Mouse (Mus musculus): ENCODE measurements at regions not wholly inside any gene's neighbourhood (a gene's known extent, or its start where the extent isn't known, plus 50 kb on each side); places are given as distances from the start of the nearest gene placed in this dataset.

DNA sequence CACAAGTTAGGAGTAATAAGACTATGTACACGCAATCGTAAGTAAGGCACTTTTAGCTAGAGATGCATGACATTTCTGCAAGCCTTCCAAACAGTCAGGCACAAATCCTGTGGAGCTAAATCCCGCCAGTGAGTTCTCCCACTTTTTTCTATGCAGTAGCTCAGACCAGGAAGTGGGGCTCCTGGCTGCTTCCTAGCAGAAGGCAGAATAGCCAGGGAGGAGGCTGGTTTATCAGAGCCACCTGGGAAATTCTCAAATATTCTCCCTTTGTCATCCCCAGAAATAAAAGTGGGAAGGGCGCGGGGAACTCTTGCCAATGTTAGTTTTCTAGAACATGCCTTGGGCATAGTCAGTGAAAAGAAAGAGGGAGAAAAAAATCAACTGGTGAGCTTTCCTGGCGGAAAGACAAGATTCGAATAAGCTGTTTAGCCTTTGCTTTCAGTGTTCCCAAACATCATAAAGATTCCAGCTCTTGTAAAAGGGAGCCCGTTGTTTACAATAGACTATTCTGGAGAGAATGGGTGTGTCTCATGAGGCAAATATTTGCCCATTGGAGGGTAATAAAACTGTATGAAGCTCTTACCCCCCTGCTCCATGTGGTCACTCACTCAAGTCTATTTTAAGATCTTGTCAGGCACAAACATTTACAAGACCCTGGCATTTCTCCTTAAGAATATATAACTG, 167.2 kb upstream of the Lef1 start:
- no peak overlapping the region for H3K4me2 ChIP-seq (ENCODE audit: low read depth, low read length)
- H3K4me3 ChIP-seq (ENCODE audit: low read depth, low read length), result no peak overlapping the region
- WGBS, result 64% methylated on average over 8 of the region's 8 CpGs
- ATAC-seq (ENCODE audit: low read depth), result no peak
- peak; percentile 26 for DNase-seq (ENCODE audit: low spot score)
- H3K36me3 ChIP-seq (ENCODE audit: control insufficient read depth, insufficient read depth, low read length), result no peaks in the 10 kb centered on the region
- H3K27ac ChIP-seq (replicated peaks; ENCODE audit: low read depth, low read length), result no peak overlapping the region
- H3K4me1 ChIP-seq (ENCODE audit: control insufficient read depth, insufficient read depth, low read length), result peaks cover 18% of the 10 kb centered on the region
- H3K27me3 ChIP-seq (replicated peaks; ENCODE audit: control insufficient read depth, insufficient read depth, low read length), result no peaks in the 10 kb centered on the region
- no peaks in the 10 kb centered on the region for H3K9me3 ChIP-seq (ENCODE audit: control insufficient read depth, low read length)
- H3K9ac ChIP-seq (ENCODE audit: low read depth, low read length), result no peak overlapping the region

- no peaks in the 10 kb centered on the region for H3K27me3 ChIP-seq (replicated peaks; ENCODE audit: control insufficient read depth, insufficient read depth, low read length)
- DNase-seq (ENCODE audit: low spot score) (peak; percentile 29), ATAC-seq (ENCODE audit: low read depth) (no peak)
- no peak overlapping the region for H3K27ac ChIP-seq (replicated peaks; ENCODE audit: low read depth, low read length)
- H3K4me1 ChIP-seq (ENCODE audit: control insufficient read depth, insufficient read depth, low read length), result peaks cover 4% of the 10 kb centered on the region
- no peak overlapping the region for H3K4me2 ChIP-seq (ENCODE audit: low read depth, low read length)
- H3K9ac ChIP-seq (ENCODE audit: low read depth, low read length), result no peak overlapping the region
- 73% methylated on average over 5 of the region's 5 CpGs for WGBS
- no peaks in the 10 kb centered on the region for H3K36me3 ChIP-seq (ENCODE audit: control insufficient read depth, insufficient read depth, low read length)
- H3K4me3 ChIP-seq (ENCODE audit: low read depth, low read length), result no peak overlapping the region
- no peaks in the 10 kb centered on the region for H3K9me3 ChIP-seq (ENCODE audit: control insufficient read depth, low read length)
Observed at GRCm38 (mm10) chr3:130940302-130940867, 169.9 kb upstream of the Lef1 start.

DNA sequence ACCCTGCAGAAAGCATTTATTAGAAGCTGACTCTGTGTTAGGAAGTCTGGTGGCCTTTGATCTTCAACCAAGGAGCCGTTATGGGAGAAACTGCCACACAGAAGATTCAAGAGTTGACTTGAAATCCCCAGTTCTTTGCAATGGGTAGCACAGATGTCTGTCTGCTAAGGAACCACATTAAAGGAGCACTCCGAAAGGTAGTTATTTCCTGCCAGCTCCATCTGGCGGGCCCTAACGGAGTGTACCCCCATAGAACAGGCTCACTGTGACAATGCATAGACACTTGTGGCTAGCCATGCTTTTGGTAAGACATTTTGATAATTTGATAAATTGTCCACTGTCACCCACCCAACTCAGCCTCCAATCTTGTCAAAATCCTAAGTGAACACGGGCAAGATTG, 173.3 kb upstream of the Lef1 start:
- 56% methylated on average over 5 of the region's 5 CpGs for WGBS
- H3K9ac ChIP-seq (ENCODE audit: low read depth, low read length), result no peak overlapping the region
- DNase-seq (ENCODE audit: low spot score) (no peak), ATAC-seq (ENCODE audit: low read depth) (no peak)
- H3K27ac ChIP-seq (replicated peaks; ENCODE audit: low read depth, low read length), result no peak overlapping the region
- no peaks in the 10 kb centered on the region for H3K36me3 ChIP-seq (ENCODE audit: control insufficient read depth, insufficient read depth, low read length)
- no peaks in the 10 kb centered on the region for H3K27me3 ChIP-seq (replicated peaks; ENCODE audit: control insufficient read depth, insufficient read depth, low read length)
- no peaks in the 10 kb centered on the region for H3K9me3 ChIP-seq (ENCODE audit: control insufficient read depth, low read length)
- no peak overlapping the region for H3K4me3 ChIP-seq (ENCODE audit: low read depth, low read length)
- H3K4me1 ChIP-seq (ENCODE audit: control insufficient read depth, insufficient read depth, low read length), result peaks cover 13% of the 10 kb centered on the region
- H3K4me2 ChIP-seq (ENCODE audit: low read depth, low read length), result no peak overlapping the region

DNA sequence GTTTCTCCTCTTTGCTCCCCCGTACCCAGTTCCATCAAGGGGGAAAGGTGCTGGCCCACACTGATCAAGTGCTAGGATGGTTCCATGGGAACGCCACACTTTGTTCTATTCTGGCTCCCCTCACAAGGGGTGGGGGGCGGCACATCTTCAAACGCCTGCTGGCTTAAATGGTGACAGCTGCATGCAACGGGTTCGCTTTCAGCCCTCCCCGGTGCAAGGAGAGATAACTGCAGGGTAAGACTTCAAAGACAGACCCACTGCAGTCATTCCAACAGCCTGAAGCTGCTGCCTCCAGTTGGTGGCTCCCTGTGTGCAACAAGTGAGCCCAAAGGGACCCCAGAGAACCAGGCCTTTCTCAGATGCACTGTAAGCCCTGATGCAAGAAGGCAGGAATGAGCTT, 173.9 kb upstream of the Lef1 start:
- ATAC-seq (ENCODE audit: low read depth) (peak; percentile 55), DNase-seq (ENCODE audit: low spot score) (peak; percentile 71)
- no peak overlapping the region for H3K27ac ChIP-seq (replicated peaks; ENCODE audit: low read depth, low read length)
- no peaks in the 10 kb centered on the region for H3K9me3 ChIP-seq (ENCODE audit: control insufficient read depth, low read length)
- H3K9ac ChIP-seq (ENCODE audit: low read depth, low read length), result no peak overlapping the region
- H3K4me3 ChIP-seq (ENCODE audit: low read depth, low read length), result no peak overlapping the region
- no peaks in the 10 kb centered on the region for H3K36me3 ChIP-seq (ENCODE audit: control insufficient read depth, insufficient read depth, low read length)
- H3K4me2 ChIP-seq (ENCODE audit: low read depth, low read length), result no peak overlapping the region
- WGBS, result 33% methylated on average over 7 of the region's 7 CpGs
- H3K27me3 ChIP-seq (replicated peaks; ENCODE audit: control insufficient read depth, insufficient read depth, low read length), result no peaks in the 10 kb centered on the region
- peaks cover 13% of the 10 kb centered on the region for H3K4me1 ChIP-seq (ENCODE audit: control insufficient read depth, insufficient read depth, low read length)

GRCm38 (mm10) chr3:130935926-130936315, 174.3 kb upstream of the Lef1 start:
- H3K27ac ChIP-seq (replicated peaks; ENCODE audit: low read depth, low read length), result peak overlapping the region; percentile 63
- DNase-seq (ENCODE audit: low spot score), result no peak

DNA sequence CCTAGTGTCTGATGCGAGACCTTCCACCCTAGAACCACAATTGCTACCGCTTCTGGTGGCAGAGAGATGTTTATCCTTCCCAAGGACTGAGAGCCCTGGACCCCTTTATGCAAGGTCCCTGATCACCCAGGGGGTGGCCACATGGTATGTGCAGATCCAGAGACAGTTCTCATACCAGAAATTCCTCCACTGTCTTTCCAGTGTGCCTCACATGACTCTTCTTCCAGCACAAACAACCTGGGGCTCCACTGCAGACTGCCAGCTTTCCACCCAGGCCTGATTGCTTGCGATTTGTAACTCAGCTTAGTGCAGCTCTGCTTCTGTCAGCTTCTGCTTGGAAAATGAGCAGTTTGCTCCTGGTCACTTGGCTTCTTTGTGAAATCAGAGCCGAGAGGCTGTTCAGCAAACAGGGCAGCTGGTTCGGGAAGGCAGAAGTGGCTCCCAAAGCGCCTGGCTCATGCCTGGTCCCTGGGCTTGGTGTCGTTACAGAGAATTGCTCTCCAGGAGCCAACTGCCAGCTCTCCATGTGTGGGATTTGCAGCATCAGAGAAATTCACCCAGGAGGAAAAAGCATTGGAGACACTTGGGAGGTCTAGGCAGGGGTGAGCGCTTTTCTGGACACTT, 174.9 kb upstream of the Lef1 start:
- Histone ChIP-seq H3K9ac (ENCODE audit: low read depth, low read length) (no peak overlapping the region), H3K4me3 (ENCODE audit: low read depth, low read length) (no peak overlapping the region), H3K27ac (replicated peaks; ENCODE audit: low read depth, low read length) (peak overlapping the region; percentile 63), H3K9me3 (ENCODE audit: control insufficient read depth, low read length) (no peaks in the 10 kb centered on the region), H3K4me2 (ENCODE audit: low read depth, low read length) (no peak overlapping the region), H3K4me1 (ENCODE audit: control insufficient read depth, insufficient read depth, low read length) (peaks cover 13% of the 10 kb centered on the region), H3K27me3 (replicated peaks; ENCODE audit: control insufficient read depth, insufficient read depth, low read length) (no peaks in the 10 kb centered on the region), H3K36me3 (ENCODE audit: control insufficient read depth, insufficient read depth, low read length) (no peaks in the 10 kb centered on the region)
- peak; percentile 66 for DNase-seq (ENCODE audit: low spot score)
- ATAC-seq (ENCODE audit: low read depth), result 0 out of 2 replicates have a peak, but pooled peaks have one; percentile 26
- WGBS, result 44% methylated on average over 8 of the region's 8 CpGs

More at GRCm38 (mm10) chr3:130935926-130936315, 174.3 kb upstream of the Lef1 start:
- H3K27me3 ChIP-seq (replicated peaks; ENCODE audit: control insufficient read depth, insufficient read depth, low read length), result no peaks in the 10 kb centered on the region
- WGBS, result 68% methylated on average over 11 of the region's 11 CpGs
- no peak overlapping the region for H3K4me3 ChIP-seq (ENCODE audit: low read depth, low read length)
- no peak overlapping the region for H3K9ac ChIP-seq (ENCODE audit: low read depth, low read length)
- H3K36me3 ChIP-seq (ENCODE audit: control insufficient read depth, insufficient read depth, low read length), result no peaks in the 10 kb centered on the region
- no peak for ATAC-seq (ENCODE audit: low read depth)
- H3K4me1 ChIP-seq (ENCODE audit: control insufficient read depth, insufficient read depth, low read length), result peaks cover 13% of the 10 kb centered on the region
- no peaks in the 10 kb centered on the region for H3K9me3 ChIP-seq (ENCODE audit: control insufficient read depth, low read length)
- H3K4me2 ChIP-seq (ENCODE audit: low read depth, low read length), result no peak overlapping the region

DNA sequence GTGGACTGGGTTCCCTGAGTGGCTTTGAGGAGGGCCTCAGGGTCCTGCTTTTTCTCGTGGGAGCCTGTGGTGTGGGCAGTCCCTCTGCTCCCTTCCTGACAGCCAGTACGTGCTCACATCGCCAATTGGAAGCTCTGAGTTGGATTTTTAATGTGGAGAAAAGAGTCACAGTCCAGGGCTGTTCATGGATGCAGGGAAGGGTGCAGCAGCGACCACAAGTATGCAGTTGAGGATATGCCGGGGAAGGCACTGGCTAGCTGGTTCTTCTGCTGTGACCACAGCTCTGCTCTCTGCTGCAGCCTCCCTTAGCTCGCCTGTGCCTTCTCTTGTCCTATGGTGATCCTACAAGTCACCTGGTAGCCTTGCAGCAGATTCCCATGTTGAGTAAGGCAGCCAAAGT, 177.5 kb upstream of the Lef1 start:
- Histone ChIP-seq H3K9ac (ENCODE audit: low read depth, low read length) (no peak overlapping the region), H3K36me3 (ENCODE audit: control insufficient read depth, insufficient read depth, low read length) (no peaks in the 10 kb centered on the region), H3K4me3 (ENCODE audit: low read depth, low read length) (no peak overlapping the region), H3K27ac (replicated peaks; ENCODE audit: low read depth, low read length) (peak overlapping the region; percentile 50; the same call in 1 of the 2 replicates), H3K4me1 (ENCODE audit: control insufficient read depth, insufficient read depth, low read length) (peaks cover 13% of the 10 kb centered on the region), H3K27me3 (replicated peaks; ENCODE audit: control insufficient read depth, insufficient read depth, low read length) (no peaks in the 10 kb centered on the region), H3K4me2 (ENCODE audit: low read depth, low read length) (no peak overlapping the region), H3K9me3 (ENCODE audit: control insufficient read depth, low read length) (no peaks in the 10 kb centered on the region)
- 53% methylated on average over 6 of the region's 6 CpGs for WGBS
- ATAC-seq (ENCODE audit: low read depth), result no peak
- DNase-seq (ENCODE audit: low spot score), result no peak

- no peak for ATAC-seq (ENCODE audit: low read depth)
- Histone ChIP-seq H3K4me1 (ENCODE audit: control insufficient read depth, insufficient read depth, low read length) (peaks cover 13% of the 10 kb centered on the region), H3K9me3 (ENCODE audit: control insufficient read depth, low read length) (no peaks in the 10 kb centered on the region), H3K36me3 (ENCODE audit: control insufficient read depth, insufficient read depth, low read length) (no peaks in the 10 kb centered on the region), H3K4me3 (ENCODE audit: low read depth, low read length) (no peak overlapping the region), H3K27ac (replicated peaks; ENCODE audit: low read depth, low read length) (peak overlapping the region; percentile 50; the same call in 1 of the 2 replicates), H3K9ac (ENCODE audit: low read depth, low read length) (no peak overlapping the region), H3K27me3 (replicated peaks; ENCODE audit: control insufficient read depth, insufficient read depth, low read length) (no peaks in the 10 kb centered on the region), H3K4me2 (ENCODE audit: low read depth, low read length) (no peak overlapping the region)
- WGBS, result 64% methylated on average over 5 of the region's 5 CpGs
- no peak for DNase-seq (ENCODE audit: low spot score)
Observed at GRCm38 (mm10) chr3:130932226-130932625, 178.0 kb upstream of the Lef1 start.
